Mouse (Mus musculus): Measurements from ENCODE around the gene Arid1b.
A peak's percentile ranks its signal among the peaks of the same experiment; 100 is the strongest.

The Arid1b gene

GRCm38 (mm10) chr17:5022019-5022544 is 27.9 kb downstream of the Arid1b start:
- DNase-seq, result no peak

GRCm38 (mm10) chr17:5023745-5024144 is 29.6 kb downstream of the Arid1b start:
- DNase-seq, result no peak

- DNase-seq, result no peak
Observed at GRCm38 (mm10) chr17:5025400-5025799, 31.3 kb downstream of the Arid1b start.

- DNase-seq, result no peak
Observed at GRCm38 (mm10) chr17:5026578-5026977, 32.4 kb downstream of the Arid1b start.

- DNase-seq, result no peak
Observed at GRCm38 (mm10) chr17:5029148-5029547, 35.0 kb downstream of the Arid1b start.

GRCm38 (mm10) chr17:5030290-5030689 is 36.2 kb downstream of the Arid1b start:
- no peak for DNase-seq

GRCm38 (mm10) chr17:5033346-5033745 is 39.2 kb downstream of the Arid1b start:
- DNase-seq, result no peak

GRCm38 (mm10) chr17:5034201-5034600 is 40.1 kb downstream of the Arid1b start:
- no peak for DNase-seq

GRCm38 (mm10) chr17:5036200-5036835 is 42.2 kb downstream of the Arid1b start:
- DNase-seq, result no peak

GRCm38 (mm10) chr17:5037199-5037598 is 43.1 kb downstream of the Arid1b start:
- DNase-seq, result no peak

GRCm38 (mm10) chr17:5039826-5040225 is 45.7 kb downstream of the Arid1b start:
- no peak for DNase-seq

- DNase-seq, result peak; percentile 37
Observed at GRCm38 (mm10) chr17:5043871-5044270, 49.7 kb downstream of the Arid1b start.

GRCm38 (mm10) chr17:5045613-5046012 is 51.5 kb downstream of the Arid1b start:
- DNase-seq, result no peak

- no peak for DNase-seq
Observed at GRCm38 (mm10) chr17:5047373-5047772, 53.2 kb downstream of the Arid1b start.

- peak; percentile 63 for DNase-seq
Observed at GRCm38 (mm10) chr17:5050266-5050665, 56.1 kb downstream of the Arid1b start.

GRCm38 (mm10) chr17:5050970-5051530 is 56.9 kb downstream of the Arid1b start:
- DNase-seq, result no peak

- DNase-seq, result no peak
Observed at GRCm38 (mm10) chr17:5052091-5052799, 58.1 kb downstream of the Arid1b start.

- no peak for DNase-seq
Observed at GRCm38 (mm10) chr17:5052800-5053179, 58.7 kb downstream of the Arid1b start.

- no peak for DNase-seq
Observed at GRCm38 (mm10) chr17:5053201-5053600, 59.1 kb downstream of the Arid1b start.

GRCm38 (mm10) chr17:5055412-5055811 is 61.3 kb downstream of the Arid1b start:
- DNase-seq, result no peak

GRCm38 (mm10) chr17:5056654-5057053 is 62.5 kb downstream of the Arid1b start:
- DNase-seq, result no peak

- DNase-seq, result no peak
Observed at GRCm38 (mm10) chr17:5057286-5057685, 63.2 kb downstream of the Arid1b start.

- peak; percentile 59 for DNase-seq
Observed at GRCm38 (mm10) chr17:5057944-5058720, 64.0 kb downstream of the Arid1b start.

All from kidney, adult 18-20 months (tissue).